Mouse (Mus musculus) cerebellum, adult 2 months (tissue): ENCODE results near the gene Rora. TPM values are rescaled to one million over a fixed set of nuclear protein-coding genes. Genes with fewer than 3 reads are reported as not detected.
A peak's percentile ranks its signal among the peaks of the same experiment; 100 is the strongest.

Experiments
- DNase-seq, 2 experiments: peaks; one replicate each; pipeline ENCODE4 v3.0.0; 2021
- H3K27ac ChIP-seq: fragments of 200-500 bp; 2 replicates; pipeline ENCODE4 v1.5.1; 2012; ENCODE audit warnings: low read length, control low read depth, inconsistent platforms; ENCODE audit not compliant: insufficient read depth
- H3K27me3 ChIP-seq: fragments of 200-500 bp; 2 replicates; pipeline ENCODE4 v1.6.1; 2012; ENCODE audit warnings: inconsistent platforms, mild to moderate bottlenecking, low read length, moderate library complexity; ENCODE audit not compliant: control insufficient read depth, insufficient read depth
- H3K4me1 ChIP-seq: fragments of 200-500 bp; 2 replicates; pipeline ENCODE4 v1.6.1; 2011; ENCODE audit warnings: low read length; ENCODE audit not compliant: control insufficient read depth, insufficient read depth
- H3K4me3 ChIP-seq: fragments of 200-500 bp; replicated peaks from 2 replicates; pipeline ENCODE3; 2011; ENCODE audit warnings: mild to moderate bottlenecking, low read depth, low read length, control low read depth; ENCODE audit not compliant: insufficient read depth
- CTCF ChIP-seq: fragments of 200-500 bp; IDR thresholded peaks from 2 replicates; pipeline ENCODE4 v1.5.1; 2011; ENCODE audit warnings: low read depth, mild to moderate bottlenecking, control low read depth, low read length, moderate library complexity, borderline replicate concordance; ENCODE audit not compliant: insufficient read depth
- POLR2A ChIP-seq: fragments of 200-500 bp; IDR thresholded peaks from 2 replicates; pipeline ENCODE4 v1.6.1; 2011; ENCODE audit warnings: low read length, control low read depth, borderline replicate concordance; ENCODE audit not compliant: insufficient read depth
- WGBS: fragments of 180-500 bp; shearing (Covaris S2); methylation state at CpG from one replicate; pipeline ENCODE4 v1.1.7; 2018; 5-methylcytosine and 5-hydroxymethylcytosine counted together
- polyA plus RNA-seq: library from polyadenylated mRNA; depleted of rRNA; stranded (reverse); fragments of >200 nt; gene quantifications from 2 replicates; pipeline ENCODE4 v1.2.3, GENCODE M21; 2012; rRNA removed

Gene Rora
- polyA plus RNA-seq = 58.4 and 62.4 TPM in 2 replicates

GRCm38 (mm10) chr9:68653211-68654038, at the start of gene Rora:
Gene Rora, plus strand, starts transcription at chr9:68653786.
- DNase-seq = peak; percentile 81 to 83
- no peaks in the 10 kb centered on the region for H3K27me3 ChIP-seq
- WGBS = under 1% methylated on average over 70 of the region's 72 CpGs
- TF ChIP-seq POLR2A = peak; percentile 78
- peak; percentile 40; the same call in 1 of the 2 replicates for TF ChIP-seq CTCF
- H3K4me3 ChIP-seq = peak within 1 kb of the TSS; percentile 68
- peak within 1 kb of the TSS; percentile 98 for H3K27ac ChIP-seq
- peaks cover 9% of the 10 kb centered on the region; the same call in 1 of the 2 replicates for H3K4me1 ChIP-seq

DNA sequence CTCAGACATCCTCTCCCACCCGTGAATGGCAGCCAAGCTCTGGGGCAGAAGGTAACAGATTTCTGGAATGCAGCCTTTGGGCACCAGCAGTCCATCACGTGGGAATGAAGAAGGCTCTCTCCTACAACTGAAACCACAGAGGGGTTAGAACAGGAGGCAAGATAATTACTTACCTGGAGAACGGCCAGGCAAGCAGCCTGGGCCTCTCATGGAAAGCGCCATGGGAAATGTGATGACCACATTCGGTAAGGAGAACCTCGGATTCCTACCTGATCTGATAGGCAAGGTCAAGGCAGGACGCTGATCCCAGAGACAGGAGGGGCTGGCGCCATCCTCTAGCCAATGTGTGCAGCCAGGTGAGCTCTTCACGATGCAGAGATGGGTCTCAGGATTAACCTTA, 39.6 kb upstream of the Rora start:
- peaks cover 8% of the 10 kb centered on the region for H3K4me1 ChIP-seq
- H3K27me3 ChIP-seq = no peaks in the 10 kb centered on the region
- H3K4me3 ChIP-seq = peak overlapping the region; percentile 35
- WGBS = 8% methylated on average over 9 of the region's 9 CpGs
- TF ChIP-seq POLR2A (no peak), CTCF (no peak)
- peak; percentile 75 to 90 for DNase-seq
- no peak overlapping the region for H3K27ac ChIP-seq

GRCm38 (mm10) chr9:68617116-68617515, 36.5 kb upstream of the Rora start:
- WGBS = 53% methylated on average over 4 of the region's 4 CpGs
- no peak for TF ChIP-seq CTCF
- H3K4me1 ChIP-seq = peaks cover 8% of the 10 kb centered on the region
- no peak overlapping the region for H3K27ac ChIP-seq
- no peaks in the 10 kb centered on the region for H3K27me3 ChIP-seq
- no peak overlapping the region for H3K4me3 ChIP-seq
- DNase-seq = no peak

GRCm38 (mm10) chr9:68620036-68620435, 33.5 kb upstream of the Rora start:
- 90% methylated on average over 2 of the region's 2 CpGs for WGBS
- no peak overlapping the region for H3K27ac ChIP-seq

DNA sequence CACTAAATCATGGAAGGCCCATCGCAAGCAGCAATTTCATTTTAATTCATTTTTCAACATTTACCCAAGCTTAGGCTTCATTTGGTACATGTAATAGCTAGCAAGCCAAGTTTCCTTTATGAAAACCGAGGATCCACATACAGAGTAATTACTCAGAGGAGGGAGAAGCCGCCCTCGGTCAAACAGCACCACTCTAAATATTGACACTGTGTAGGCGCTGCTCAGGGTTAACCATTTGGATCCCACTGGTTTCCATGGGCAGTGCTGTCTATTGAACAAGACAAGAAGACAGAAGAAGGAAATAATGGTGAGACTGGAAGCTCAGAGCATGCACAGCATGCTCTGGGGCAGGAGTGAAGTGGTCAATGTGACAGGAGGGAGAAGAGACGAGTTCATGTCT, 33.1 kb upstream of the Rora start:
- Histone ChIP-seq H3K27ac (no peak overlapping the region), H3K4me3 (no peak overlapping the region), H3K4me1 (no peaks in the 10 kb centered on the region), H3K27me3 (no peaks in the 10 kb centered on the region)
- no peak for DNase-seq
- TF ChIP-seq CTCF = no peak
- 90% methylated on average over 6 of the region's 6 CpGs for WGBS

More at GRCm38 (mm10) chr9:68620036-68620435, 33.5 kb upstream of the Rora start:
- Histone ChIP-seq H3K27me3 (no peaks in the 10 kb centered on the region), H3K4me1 (no peaks in the 10 kb centered on the region), H3K4me3 (no peak overlapping the region)
- no peak for DNase-seq
- no peak for TF ChIP-seq POLR2A
- no peak for TF ChIP-seq CTCF

- no peak overlapping the region for H3K27ac ChIP-seq
- no peaks in the 10 kb centered on the region for H3K4me1 ChIP-seq
- H3K27me3 ChIP-seq = no peaks in the 10 kb centered on the region
- H3K4me3 ChIP-seq = no peak overlapping the region
- no peak for DNase-seq
- 91% methylated on average over 4 of the region's 4 CpGs for WGBS
- no peak for TF ChIP-seq POLR2A
- no peak for TF ChIP-seq CTCF
Measured at GRCm38 (mm10) chr9:68624981-68625380, 28.6 kb upstream of the Rora start.

DNA sequence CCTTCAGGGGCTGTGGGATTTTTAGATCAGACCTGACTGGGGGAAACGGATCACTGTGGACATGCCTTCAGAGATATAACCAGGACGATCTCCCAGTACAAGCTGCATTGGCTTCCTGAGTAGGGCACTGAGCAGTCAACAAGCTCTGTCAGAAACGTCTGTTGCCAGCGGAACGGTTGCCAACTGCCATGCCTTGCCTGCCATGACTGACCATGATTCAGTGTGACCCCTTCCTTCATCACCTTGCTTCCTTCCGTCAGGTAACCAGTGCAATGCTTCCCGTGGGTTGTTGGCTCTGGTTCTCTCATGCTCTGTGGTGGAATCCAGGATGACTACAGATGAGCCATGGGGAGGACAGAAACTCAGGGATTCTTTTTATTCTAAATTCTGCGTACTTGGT, 16.3 kb upstream of the Rora start:
- TF ChIP-seq POLR2A (no peak), CTCF (no peak)
- WGBS = 27% methylated on average over 8 of the region's 8 CpGs
- Histone ChIP-seq H3K4me1 (peaks cover 3% of the 10 kb centered on the region), H3K4me3 (no peak overlapping the region), H3K27me3 (no peaks in the 10 kb centered on the region), H3K27ac (no peak overlapping the region)
- DNase-seq = peak; percentile 35 to 58

DNA sequence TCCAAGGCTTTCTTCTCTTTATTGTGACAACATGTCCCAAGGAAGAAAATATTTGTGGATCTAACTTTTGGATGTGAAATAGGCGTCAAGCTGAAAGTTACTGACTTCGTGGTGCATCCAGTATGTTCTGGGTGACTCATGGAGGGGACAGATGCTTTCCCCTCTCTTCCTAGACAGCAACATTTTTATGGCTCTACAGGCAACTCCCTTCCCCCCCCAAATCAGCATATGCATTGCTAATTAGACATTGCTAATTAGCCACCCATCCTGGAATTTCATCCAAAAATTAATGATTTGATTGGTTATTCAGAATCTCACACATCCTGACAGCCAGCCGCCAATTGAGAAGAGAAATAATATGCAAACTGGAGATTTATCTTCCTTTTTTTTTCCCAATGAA, 12.5 kb upstream of the Rora start:
- Histone ChIP-seq H3K27me3 (no peaks in the 10 kb centered on the region), H3K4me3 (no peak overlapping the region), H3K27ac (no peak overlapping the region), H3K4me1 (peaks cover 3% of the 10 kb centered on the region)
- TF ChIP-seq CTCF = no peak
- TF ChIP-seq POLR2A = no peak
- no peak for DNase-seq
- WGBS = 81% methylated on average over 3 of the region's 3 CpGs

DNA sequence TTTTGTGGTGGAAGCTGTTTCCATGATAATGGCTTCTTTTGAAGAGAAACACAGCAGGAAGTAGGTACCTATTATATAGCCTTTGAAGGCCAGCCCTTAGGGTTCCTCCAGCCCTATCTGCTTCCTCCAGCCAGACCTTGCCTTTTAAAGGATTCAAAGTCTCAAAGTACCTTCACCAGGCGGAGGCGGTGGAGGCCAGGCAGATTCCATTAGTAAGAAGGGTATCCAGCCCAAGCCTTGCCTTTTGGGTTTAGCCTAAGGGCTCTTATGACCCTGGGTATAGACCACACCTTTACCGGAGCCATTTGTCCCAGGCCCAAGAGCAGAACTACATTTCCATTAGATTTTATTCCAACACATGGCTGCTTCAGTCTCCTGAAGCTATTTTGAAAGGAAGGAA, 5.5 kb upstream of the Rora start:
- H3K4me1 ChIP-seq = no peaks in the 10 kb centered on the region
- no peak overlapping the region for H3K4me3 ChIP-seq
- no peak overlapping the region for H3K27ac ChIP-seq
- H3K27me3 ChIP-seq = no peaks in the 10 kb centered on the region
- WGBS = 94% methylated on average over 3 of the region's 3 CpGs
- TF ChIP-seq CTCF = no peak
- no peak for TF ChIP-seq POLR2A
- DNase-seq = no peak
